Mouse (Mus musculus) C2C12 (cell line): Measurements from ENCODE around the gene Pde4c. TPM values are rescaled to one million over a fixed set of nuclear protein-coding genes. Genes with fewer than 3 reads are reported as not detected.

ENCODE experiments used
- H3K27me3 ChIP-seq: one replicate; pipeline ENCODE4 v1.6.1; 2011; ENCODE audit not compliant: control insufficient read depth, insufficient read depth, insufficient read length
- H3K36me3 ChIP-seq: one replicate; pipeline ENCODE4 v1.6.1; 2011; ENCODE audit not compliant: control insufficient read depth, insufficient read depth
- H3K4me3 ChIP-seq: one replicate; pipeline ENCODE4 v1.5.1; 2011; ENCODE audit warnings: mild to moderate bottlenecking, control low read depth; ENCODE audit not compliant: poor library complexity, insufficient read depth, severe bottlenecking
- H3K79me2 ChIP-seq: one replicate; pipeline ENCODE4 v1.6.1; 2011; ENCODE audit not compliant: control insufficient read depth, insufficient read depth
- H3K79me3 ChIP-seq: one replicate; pipeline ENCODE4 v1.6.1; 2011; ENCODE audit warnings: low read depth, control low read depth
- H3ac ChIP-seq: one replicate; pipeline ENCODE3; 2011; ENCODE audit warnings: low read depth; ENCODE audit not compliant: control insufficient read depth, insufficient read length
- CEBPB ChIP-seq: IDR thresholded peaks from one replicate; pipeline ENCODE4 v1.6.1; 2011; ENCODE audit warnings: low read depth, mild to moderate bottlenecking, control low read depth, moderate library complexity
- CTCF ChIP-seq: IDR thresholded peaks from one replicate; pipeline ENCODE4 v1.5.1; 2011; ENCODE audit not compliant: control insufficient read depth, insufficient read depth, insufficient read length
- FOSL1 ChIP-seq: IDR thresholded peaks from one replicate; pipeline ENCODE4 v1.8.0; 2011; ENCODE audit warnings: mild to moderate bottlenecking, low read length; ENCODE audit not compliant: poor library complexity, insufficient read depth, severe bottlenecking
- MAX ChIP-seq: IDR thresholded peaks from one replicate; pipeline ENCODE4 v1.6.1; 2011; ENCODE audit warnings: mild to moderate bottlenecking, control low read depth
- MYOD1 ChIP-seq: IDR thresholded peaks from one replicate; pipeline ENCODE4 v1.6.1; 2011; ENCODE audit warnings: low read depth; ENCODE audit not compliant: control insufficient read depth, insufficient read length
- MYOG ChIP-seq: IDR thresholded peaks from one replicate; pipeline ENCODE4 v1.6.1; 2011; ENCODE audit not compliant: control insufficient read depth, insufficient read length; ENCODE audit errors: extremely low read depth
- USF1 ChIP-seq: IDR thresholded peaks from one replicate; pipeline ENCODE4 v1.6.1; 2011; ENCODE audit warnings: low read depth, mild to moderate bottlenecking, control low read depth, moderate library complexity
- polyA plus RNA-seq: library from polyadenylated mRNA; unstranded; fragments of >200 nt; fragmentation: generic; extraction: Trizol; gene quantifications from one replicate; pipeline ENCODE4 v1.2.1, GENCODE M21; 2012; ENCODE audit warnings: missing spikeins

Pde4c gene
- polyA plus RNA-seq, 1 experiment, result 0.01 TPM

DNA sequence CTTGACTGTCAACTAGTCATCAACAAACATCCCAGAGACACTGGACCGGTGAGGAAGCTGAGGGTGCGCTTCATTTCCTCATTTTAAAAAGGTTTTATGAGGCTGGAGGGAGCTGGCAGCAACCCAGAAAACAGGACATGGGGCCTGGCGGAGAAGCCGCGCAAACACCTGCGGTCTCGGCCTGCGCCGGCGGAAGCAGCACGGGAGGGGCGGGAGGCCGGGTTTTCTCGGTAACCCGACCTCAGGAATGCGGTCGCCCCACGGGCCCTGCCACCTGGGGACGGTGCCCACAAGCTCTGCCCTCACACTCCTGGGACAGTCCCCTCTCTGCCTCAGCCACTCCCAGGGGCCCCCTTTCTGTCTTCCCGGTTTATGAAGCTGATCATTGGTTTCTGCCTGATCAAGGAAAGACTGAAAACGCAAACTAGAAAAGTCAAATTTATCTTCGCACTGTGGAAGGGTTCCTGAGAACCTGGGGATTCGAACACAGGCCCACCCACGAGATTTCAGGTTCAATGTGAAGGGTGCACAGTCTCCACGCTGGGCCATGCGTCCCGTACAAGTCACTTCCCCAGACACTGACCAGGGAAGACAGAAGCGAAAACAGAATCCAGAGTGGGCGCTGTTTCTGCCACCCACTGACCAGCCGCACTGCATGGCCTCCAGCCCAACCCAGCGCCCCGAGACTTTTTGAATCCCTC, 28.1 kb upstream of the Pde4c start:
- Histone ChIP-seq H3K27me3 (no peaks in the 10 kb centered on the region), H3ac (no peak overlapping the region), H3K79me2 (peaks cover 17% of the 10 kb centered on the region), H3K4me3 (no peak overlapping the region), H3K36me3 (no peaks in the 10 kb centered on the region), H3K79me3 (peaks cover 8% of the 10 kb centered on the region)
- TF ChIP-seq MAX, result no peak
- no peak for TF ChIP-seq CTCF
- no peak for TF ChIP-seq MYOD1
- TF ChIP-seq CEBPB, result no peak
- TF ChIP-seq FOSL1, result no peak
- no peak for TF ChIP-seq MYOG
- TF ChIP-seq USF1, result no peak

DNA sequence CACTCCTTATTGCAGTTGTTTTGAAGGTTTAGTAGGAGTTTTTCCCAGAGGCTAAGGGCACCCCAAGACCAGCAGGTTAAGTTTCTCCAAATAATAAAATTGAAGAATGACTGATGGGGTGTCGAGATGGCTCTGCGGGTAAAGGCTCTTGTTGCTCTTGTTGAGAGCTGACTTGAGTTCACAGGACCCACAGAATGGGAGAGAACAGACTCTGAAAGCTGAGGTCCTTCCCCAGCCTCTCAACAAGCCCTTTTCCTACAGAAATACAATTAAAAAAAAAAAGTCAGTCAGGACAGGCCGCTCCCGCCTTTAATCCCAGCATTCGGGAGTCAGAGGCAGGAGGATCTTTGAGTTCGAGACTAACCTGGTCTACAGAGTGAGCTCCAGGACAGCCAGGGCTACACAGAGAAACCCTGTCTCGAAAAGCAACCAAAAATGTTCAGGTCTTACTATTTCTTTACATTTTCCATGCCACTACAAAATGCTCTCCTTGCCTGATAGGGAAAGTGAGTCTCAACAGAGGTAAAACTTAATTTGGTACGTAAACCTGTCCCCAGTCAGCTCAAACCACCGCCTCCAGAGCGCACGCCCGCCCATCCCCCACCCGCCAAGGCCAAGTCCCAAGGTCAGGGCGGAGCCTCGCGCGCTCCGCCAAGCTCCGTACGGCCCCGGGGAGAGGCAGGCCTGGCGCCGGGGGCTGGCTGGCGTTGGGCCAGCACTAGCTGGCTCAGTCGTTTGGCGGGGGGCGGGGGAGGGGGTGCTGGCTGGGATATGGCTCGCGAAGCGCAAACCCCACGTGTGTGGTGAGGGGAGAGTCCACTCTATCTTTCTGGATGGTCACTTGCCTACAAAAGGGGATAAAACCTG, 27.3 kb upstream of the Pde4c start:
- no peak overlapping the region for H3K4me3 ChIP-seq
- H3K79me2 ChIP-seq, result peaks cover 25% of the 10 kb centered on the region
- no peaks in the 10 kb centered on the region for H3K36me3 ChIP-seq
- H3K79me3 ChIP-seq, result peaks cover 10% of the 10 kb centered on the region
- H3ac ChIP-seq, result no peak overlapping the region
- TF ChIP-seq FOSL1, result no peak
- no peak for TF ChIP-seq USF1
- TF ChIP-seq CEBPB, result no peak
- TF ChIP-seq CTCF, result no peak
- no peak for TF ChIP-seq MYOG
- TF ChIP-seq MYOD1, result no peak
- TF ChIP-seq MAX, result no peak
- H3K27me3 ChIP-seq, result no peaks in the 10 kb centered on the region

GRCm38 (mm10) chr8:70696946-70697345, 26.6 kb upstream of the Pde4c start:
- TF ChIP-seq MAX, result no peak
- TF ChIP-seq FOSL1, result no peak
- TF ChIP-seq MYOD1, result no peak
- no peak for TF ChIP-seq MYOG
- no peak for TF ChIP-seq CTCF
- TF ChIP-seq USF1, result no peak
- TF ChIP-seq CEBPB, result no peak
- Histone ChIP-seq H3ac (no peak overlapping the region), H3K79me2 (peaks cover 31% of the 10 kb centered on the region), H3K79me3 (peaks cover 10% of the 10 kb centered on the region), H3K27me3 (no peaks in the 10 kb centered on the region), H3K4me3 (no peak overlapping the region), H3K36me3 (no peaks in the 10 kb centered on the region)

DNA sequence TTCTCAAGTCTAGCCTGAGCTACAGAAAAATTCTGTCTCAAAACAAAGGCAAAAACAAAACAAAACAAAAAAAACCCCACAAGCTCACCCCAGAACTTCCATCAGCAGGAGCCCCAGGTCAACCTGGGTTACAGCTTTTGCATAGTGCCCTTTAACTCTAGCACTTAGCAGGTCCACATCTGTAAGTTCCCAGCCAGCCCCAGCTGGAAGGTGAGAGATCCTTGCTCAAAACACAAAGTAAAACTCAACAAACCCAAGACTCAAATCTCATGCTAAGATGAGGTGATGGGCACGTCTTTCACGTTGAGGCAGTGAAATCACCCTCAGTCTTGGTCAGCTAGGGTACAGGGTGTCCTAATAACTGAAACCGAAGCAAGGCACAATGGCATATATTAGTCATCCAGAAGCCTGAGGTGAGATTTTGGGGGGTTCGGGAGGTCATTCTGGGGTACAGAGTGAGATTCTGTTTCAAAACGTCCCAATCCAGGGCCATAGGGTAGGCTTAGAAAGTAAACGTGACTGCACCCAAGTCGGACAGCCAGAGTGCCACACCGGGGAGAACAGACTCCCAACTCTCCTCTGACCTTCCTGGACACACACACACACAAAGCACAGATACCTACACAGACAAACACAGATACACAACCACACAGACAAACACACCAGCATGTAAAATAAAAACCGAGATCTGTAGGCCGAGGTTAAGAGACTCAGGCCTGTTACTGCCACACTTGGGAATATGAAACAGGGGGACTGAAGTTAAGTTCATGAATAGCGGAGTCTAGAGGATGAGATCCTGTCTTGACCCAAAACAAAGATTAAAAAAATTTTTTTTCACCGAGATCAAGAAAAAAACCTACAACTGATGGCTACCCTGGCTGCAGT, 25.9 kb upstream of the Pde4c start:
- no peak for TF ChIP-seq MYOD1

DNA sequence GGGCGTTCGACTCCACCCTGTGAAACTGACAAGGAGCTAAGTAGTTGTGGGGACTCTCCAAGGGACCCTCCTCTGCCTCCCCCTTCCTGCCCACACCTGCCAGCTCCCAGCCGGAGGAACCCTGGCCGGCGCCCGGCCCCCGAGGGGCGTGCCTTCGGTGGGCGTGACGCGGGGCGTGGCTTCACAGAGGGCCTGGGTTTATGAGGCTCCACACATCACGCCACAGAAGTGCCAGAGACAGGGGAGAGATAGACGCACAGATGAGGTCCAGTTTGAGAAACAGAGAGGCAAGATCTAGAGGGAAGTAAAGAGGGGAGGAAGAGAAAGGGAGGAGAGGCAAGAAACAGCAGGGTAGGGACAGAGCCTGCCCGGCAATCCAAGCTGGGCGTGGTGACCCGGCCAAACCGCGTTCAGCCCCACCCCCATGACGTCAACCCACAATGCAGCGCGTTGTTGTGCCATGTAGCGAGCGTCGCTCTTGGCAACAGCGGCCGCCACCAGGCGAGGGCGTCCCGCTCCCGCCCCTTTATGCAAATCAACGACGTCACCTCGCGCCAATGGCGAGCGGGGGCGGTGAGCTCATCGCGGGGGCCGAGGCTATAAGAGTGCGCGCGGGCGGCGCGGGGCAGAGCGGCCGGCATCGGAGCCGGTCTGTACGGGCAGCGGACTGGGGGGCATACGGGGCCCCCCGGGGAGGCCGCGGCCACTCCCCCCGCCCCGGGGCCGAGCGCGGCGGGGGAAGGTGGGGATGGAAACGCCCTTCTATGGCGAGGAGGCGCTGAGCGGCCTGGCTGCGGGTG, 25.0 kb upstream of the Pde4c start, which contains the start of gene Jund:
Gene Jund (plus strand): TSS at position 640 of the 800 bp plus-strand sequence.
- no peak for TF ChIP-seq MYOG
- no peak for TF ChIP-seq FOSL1
- no peak for TF ChIP-seq USF1
- TF ChIP-seq CTCF, result no peak
- TF ChIP-seq CEBPB, result no peak
- no peak for TF ChIP-seq MYOD1
- Histone ChIP-seq H3K4me3 (peak within 1 kb of the TSS; percentile 80), H3K27me3 (no peaks in the 10 kb centered on the region), H3K79me3 (peaks cover 10% of the 10 kb centered on the region), H3ac (peak within 1 kb of the TSS; percentile 80), H3K36me3 (no peaks in the 10 kb centered on the region), H3K79me2 (peaks cover 33% of the 10 kb centered on the region)

More for the DNA sequence above, 25.9 kb upstream of the Pde4c start:
- Histone ChIP-seq H3K36me3 (no peaks in the 10 kb centered on the region), H3K4me3 (no peak overlapping the region), H3K27me3 (no peaks in the 10 kb centered on the region), H3K79me2 (peaks cover 33% of the 10 kb centered on the region), H3ac (peak overlapping the region; percentile 28), H3K79me3 (peaks cover 10% of the 10 kb centered on the region)
